Mouse (Mus musculus) thymus, postnatal 14 days (tissue): ENCODE results near the gene Olfr115.

Experiments used
- DNase-seq: peaks from one replicate; pipeline ENCODE4 v3.0.0; 2021

Gene Olfr115

GRCm38 (mm10) chr17:37627009-37627408 is at the start of gene Olfr115, which contains the start of gene Olfr116:
Gene Olfr115 (minus strand): TSS chr17:37627109.
Gene Olfr116 (minus strand): TSS chr17:37627199.
- DNase-seq = no peak

- no peak for DNase-seq
Measured at GRCm38 (mm10) chr17:37666688-37667087, 39.8 kb upstream of the Olfr115 start, which contains the start of gene Olfr118. Gene Olfr118 (plus strand): TSS chr17:37666988.

GRCm38 (mm10) chr17:37663682-37664081 is 36.8 kb upstream of the Olfr115 start, which contains the start of gene Olfr117:
Gene Olfr117 (minus strand): TSS chr17:37663782.
- DNase-seq = no peak

- no peak for DNase-seq
Measured at GRCm38 (mm10) chr17:37592643-37593042, 34.3 kb downstream of the Olfr115 start, which contains the start of gene Olfr114. Gene Olfr114 (minus strand): TSS chr17:37592743.

- DNase-seq = no peak
Measured at GRCm38 (mm10) chr17:37577563-37577962, 49.3 kb downstream of the Olfr115 start, which contains the start of gene Olfr113. Gene Olfr113 (minus strand): TSS chr17:37577663.

GRCm38 (mm10) chr17:37569351-37569750 is 57.6 kb downstream of the Olfr115 start, which contains the start of gene Olfr112:
Gene Olfr112 (minus strand): TSS chr17:37569451.
- no peak for DNase-seq
